Mouse (Mus musculus) megakaryocyte, adult 5-6 weeks (primary cell): ENCODE results near the gene Med4. TPM values are rescaled to one million over a fixed set of nuclear protein-coding genes. Genes with fewer than 3 reads are reported as not detected.
"Not testable (repeated sequence)": the region's sequence is repeated elsewhere in the genome, so short reads cannot be mapped to it uniquely, and the experiment has no call there.

ENCODE experiments used
- ATAC-seq: 2 replicates; pipeline ENCODE4 v1.8.0; 2016; ENCODE audit warnings: mild to moderate bottlenecking, inconsistent platforms; ENCODE audit not compliant: poor library complexity, severe bottlenecking
- total RNA-seq, 2 experiments: library from RNA; stranded (forward) in 1 of 2; stranded (reverse) in 1 of 2; fragments of 153-499, 151-499 nt in 1 of 2; fragments of 221-1000, 200-1000 nt in 1 of 2; gene quantifications; 2 replicates each; pipeline versions ENCODE4 v1.2.3 to v1.2.4; 2015 to 2017

Gene Med4
- total RNA-seq, 2 experiments from 2014 or later = 29.7 to 51.0 TPM

DNA sequence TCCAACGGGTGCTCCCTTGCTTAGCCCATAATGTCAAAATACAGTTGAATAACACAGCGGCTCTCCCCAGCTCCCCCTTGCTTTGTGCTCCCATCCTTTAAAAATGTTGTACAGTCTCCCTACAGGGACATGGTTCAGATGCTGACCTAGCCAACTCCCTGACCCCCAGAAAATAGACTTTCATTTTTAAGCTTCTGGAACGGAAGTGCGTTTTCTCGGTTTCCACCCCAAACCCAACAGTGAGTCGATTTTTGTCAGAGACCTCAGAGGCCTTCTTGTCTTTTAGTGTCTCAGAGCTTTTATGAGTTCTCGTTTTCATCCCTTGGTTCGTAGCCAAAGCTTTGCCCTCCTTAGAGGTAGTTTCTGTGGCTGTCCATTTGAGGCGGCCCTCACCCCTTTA lies 8.5 kb upstream of the Med4 start:
- ATAC-seq = no peak

DNA sequence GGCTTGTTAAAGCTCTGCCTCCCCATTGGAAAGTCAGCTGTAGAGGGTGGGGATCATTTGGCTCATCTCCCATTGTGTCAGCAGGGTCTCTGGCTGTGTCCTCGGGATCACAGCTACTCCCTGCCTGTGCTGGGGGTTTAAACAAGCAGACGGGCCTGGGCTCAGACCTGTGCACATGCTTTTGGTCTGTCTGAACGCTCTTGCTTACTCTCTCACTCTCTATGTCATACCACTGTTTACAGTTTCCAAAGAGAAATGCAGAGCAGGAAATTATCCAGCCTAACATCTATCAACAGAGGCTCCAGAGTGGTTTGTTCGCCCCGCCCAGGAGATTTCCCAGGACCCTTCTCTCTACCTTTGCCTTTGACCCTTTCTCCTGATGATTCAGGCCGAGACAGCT lies 8.1 kb upstream of the Med4 start:
- ATAC-seq = no peak

DNA sequence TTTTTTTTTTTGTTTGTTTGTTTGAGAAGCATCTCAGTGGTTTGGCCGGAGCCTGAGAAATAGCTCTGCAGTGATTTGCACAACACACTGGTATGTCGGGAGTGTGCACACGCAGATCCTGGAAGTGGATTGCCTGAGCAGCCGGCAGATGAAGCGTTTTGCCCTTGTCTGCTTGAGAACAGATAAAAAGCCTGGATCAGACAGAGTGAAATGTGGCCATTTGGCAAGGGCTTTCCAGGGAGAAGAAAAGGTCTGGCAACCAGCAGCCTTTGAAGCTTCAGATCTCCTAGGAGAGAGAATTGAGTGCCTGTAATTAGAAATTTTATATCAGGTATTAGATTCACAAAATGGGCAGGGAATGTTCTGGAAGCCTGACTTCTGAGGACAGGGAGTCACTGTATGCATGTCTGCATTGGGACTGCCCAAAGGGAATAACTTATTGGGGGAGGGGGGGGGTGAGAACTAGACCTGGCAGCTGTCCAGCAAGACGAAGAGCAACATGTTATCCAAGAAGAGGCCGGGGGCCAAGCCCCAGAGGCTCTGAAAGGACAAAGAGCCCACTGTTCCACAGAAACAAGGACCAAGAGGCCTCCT lies 7.1 kb upstream of the Med4 start:
- ATAC-seq = no peak

DNA sequence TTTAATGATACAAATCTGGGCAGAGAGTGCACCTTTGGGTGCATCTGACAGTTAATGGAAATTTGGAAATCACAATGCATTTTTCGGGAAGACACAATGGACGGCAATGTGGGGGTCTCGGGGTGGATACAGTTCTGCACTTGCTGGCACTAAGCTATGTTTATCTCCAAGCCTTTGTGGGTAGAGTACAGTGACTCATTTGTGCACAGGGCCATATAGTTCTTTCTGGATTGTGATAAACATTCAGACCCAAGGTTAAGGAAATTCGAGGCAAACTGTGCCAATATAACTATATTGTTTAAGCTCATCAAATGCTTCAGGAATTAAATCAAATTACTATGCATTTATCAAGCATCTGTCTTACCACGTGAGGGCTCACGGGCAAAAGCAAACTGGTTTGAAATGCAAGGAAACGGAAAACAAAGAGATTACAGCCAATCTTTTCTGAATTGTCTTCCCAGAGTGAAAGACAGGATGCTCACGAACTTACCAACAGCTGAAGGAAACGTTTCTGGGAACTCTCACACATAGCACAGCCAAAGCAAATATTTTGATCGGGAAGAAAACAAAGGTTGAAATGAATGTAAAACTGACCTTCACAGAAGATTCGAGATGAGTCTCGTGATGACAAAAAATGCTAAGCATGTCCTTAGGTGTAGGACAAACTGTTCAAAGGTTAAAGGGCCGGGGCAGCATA lies 6.4 kb upstream of the Med4 start:
- no peak for ATAC-seq

DNA sequence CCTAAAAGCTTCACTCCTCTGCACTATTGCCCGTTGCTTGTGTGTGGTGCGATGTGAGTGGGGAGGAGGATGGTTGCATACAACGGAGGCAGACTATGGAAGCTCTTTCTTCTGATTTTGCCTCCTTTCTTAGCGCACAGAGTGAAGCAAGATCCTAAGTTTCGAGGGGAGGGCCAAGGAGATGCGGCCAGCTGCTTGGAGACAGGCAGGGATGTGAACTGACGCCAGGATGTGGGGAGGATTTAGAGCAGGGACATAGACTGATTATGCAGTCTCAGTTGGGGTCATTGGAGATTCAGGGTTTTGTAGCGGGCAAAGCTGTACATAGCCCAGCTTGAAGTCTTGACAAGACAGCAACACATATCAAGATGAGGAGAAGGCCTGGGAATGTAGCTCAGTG lies 3.5 kb upstream of the Med4 start:
- no peak for ATAC-seq

DNA sequence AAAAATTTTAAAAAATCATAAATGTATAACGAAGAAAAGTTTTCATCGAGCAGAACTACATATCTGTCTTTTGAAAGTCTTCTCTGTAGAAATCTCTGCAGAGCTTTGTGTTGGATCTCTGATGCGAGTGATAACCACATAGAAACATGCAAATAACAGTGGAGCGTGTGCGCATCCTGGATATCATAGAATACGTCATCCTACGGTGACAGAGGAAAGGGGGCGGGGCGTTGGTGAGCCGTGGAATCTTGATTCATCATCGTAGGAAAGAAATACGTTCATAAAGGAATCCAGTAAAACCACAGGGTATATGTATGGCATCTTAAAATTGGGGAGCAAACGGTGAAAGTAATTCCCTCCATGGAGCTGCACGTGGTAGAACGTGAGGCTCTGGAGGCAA lies 2.6 kb upstream of the Med4 start:
- ATAC-seq = no peak

DNA sequence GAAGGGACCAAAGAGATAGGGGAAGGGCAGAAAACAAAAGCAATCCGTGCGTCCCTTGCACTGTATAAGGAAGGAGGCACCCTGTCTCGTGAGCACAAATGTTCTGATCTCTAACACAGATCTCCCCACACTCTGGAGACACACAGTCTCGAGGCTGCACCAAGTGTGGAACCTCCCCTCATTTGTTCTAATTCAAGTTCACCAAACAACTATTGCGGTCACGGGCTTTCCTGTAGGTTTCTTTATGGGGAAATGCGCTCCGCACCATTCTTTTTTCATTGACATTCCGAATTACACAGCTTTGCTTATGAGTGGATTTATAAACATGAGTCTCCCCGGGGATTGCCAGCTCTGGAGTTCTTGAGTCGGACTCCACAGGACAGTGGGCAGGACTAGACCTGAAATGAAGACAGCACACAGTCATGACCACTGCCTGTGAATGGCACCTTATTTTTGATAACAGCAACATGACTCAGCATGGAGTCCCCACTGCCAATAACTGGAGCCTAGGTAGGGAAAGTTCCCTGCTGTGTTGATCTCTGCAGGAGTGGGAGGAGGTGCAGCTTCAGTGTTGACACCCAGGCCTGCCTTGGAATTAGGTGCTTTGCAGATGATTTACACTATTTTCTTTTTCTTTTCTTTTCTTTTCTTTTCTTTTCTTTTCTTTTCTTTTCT lies 2.0 kb upstream of the Med4 start:
- no peak for ATAC-seq

DNA sequence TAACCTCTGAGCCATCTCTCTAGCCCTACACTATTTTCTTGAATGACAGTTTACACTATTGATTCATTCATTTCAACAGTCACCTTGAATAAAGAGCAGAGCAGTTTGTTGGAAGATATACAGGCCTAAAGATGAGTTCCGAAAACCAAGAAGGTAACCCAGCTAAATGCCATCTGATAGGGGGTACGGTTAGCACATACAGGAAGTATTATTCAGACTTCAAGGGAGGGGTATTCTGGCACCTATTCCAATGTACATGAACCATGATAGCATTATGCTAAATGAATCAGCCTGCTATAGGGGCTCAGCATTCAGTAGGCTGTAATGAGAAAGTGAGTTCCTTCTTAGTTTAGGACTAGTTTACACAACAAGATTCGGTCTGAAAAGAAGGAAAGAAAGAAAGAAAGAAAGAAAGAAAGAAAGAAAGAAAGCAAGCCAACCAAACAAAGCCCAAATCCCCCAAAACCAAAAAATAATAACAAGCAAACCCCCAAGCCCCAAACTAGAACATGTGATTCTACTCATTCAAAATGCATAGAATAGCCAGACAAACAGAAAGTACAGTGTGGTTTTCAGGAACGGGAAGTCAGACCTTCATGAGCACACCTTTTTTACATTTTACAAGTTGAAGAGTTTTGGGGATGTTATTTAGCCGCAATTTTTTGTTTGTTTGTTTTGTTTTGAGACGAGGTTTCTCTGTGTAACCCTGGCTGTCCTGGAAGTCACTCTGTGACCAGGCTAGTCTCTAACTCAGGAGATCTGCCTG lies 1.0 kb upstream of the Med4 start:
- ATAC-seq = no peak

DNA sequence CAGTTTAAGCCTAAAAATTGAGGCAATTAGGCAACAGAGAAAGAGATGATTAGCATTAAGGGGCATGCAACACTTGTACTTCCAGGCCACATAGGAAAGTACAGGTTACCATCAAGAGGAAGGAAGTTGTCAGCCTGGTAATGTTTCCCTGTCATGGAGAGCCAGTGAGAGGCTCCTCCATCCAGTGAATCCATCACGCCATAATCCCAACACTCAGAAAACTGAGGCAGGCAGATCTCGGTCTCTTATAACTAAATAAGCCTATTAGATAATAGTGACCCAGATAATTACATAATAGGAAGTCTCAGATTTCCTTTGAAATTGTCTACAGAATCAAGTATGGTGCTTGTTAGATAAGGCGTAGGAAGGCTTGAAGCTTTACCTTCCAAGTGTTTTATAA lies 14.3 kb downstream of the Med4 start:
- no peak for ATAC-seq

DNA sequence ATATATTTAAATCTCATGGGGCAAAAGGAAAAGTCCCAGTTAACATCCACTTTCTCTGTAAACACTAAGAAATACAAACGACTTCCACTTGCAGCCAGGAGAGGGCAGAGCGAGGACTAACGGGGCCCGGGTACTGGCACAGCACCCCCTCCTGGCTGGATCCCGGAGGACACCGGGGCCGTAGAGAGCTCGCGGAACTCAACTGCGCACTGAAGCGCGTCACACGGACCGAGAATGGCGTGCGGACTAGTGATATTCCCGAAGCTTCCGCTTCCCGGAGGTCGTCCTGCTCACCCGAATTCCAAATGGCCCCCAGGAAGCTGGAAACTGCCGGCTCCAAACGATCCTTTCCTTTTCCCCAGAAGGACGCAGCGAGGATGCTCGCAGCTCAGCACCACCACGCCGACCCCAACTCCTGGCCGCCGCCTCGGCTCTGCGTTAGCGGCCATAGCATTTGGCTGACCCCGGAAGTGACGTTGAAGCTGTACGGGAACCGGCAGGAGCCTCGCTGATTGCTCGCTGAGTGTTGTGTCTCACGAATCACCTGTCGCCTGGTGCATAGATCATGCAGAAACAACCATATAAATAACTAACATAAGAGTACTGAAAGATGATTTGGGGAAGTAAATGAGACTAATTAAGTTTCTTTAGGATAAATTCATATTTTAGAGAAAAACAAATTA lies 15.1 kb downstream of the Med4 start, which contains the start of gene Sucla2:
Gene Sucla2 (plus strand): TSS at position 554 of the 683 bp plus-strand sequence.
- peak; percentile 99 for ATAC-seq

DNA sequence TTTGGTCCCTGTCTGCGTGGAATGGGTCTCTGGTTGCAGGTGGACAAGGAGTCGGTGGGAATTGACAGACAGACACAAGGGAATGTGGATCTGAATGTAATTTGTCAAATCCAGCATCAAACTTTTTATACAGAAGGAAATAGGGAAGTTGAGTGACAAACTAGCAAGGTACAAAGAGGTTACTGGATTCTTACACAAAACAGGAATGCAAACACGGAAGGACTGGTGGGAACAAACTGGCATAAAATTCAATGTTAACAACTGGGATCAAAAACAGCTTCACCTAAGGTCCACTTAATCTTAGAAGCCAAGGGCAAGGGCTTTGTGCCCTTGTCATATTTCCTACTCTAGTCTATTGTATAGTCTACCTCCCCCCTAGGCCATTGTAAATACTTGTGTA lies 18.8 kb downstream of the Med4 start:
- ATAC-seq = not testable (repeated sequence)

DNA sequence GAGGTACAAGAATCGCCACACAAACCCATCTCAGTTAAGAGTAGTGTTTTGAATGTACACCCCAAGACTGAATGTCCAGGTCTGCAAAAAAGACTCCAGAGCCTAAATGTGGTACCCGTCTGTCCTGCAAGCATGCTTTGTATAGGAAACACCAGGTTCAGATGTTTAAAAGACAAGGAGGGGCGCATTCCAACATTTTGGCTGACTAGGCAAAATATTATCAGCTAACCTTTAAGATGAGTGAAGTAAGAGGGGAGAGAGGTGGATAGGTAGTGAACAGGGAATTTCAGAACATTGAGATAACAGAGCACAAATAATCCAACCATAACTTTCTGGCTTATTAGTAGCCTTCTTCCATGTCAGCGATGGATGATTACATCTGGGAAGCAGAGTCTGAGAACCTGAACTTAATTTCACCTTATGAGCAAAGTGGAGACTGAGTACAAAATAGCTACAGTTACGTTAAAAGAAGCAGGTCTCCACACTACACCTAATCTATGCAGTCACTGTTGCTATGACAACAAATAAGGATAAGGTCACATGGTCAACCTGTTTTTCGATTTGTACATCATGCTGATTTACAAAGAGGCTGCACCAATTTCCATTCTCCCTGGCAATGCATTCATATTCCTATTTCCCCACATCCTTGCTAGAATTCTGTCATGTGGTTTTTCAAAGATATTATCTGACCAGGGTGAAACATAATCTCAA lies 24.1 kb downstream of the Med4 start:
- no peak for ATAC-seq

DNA sequence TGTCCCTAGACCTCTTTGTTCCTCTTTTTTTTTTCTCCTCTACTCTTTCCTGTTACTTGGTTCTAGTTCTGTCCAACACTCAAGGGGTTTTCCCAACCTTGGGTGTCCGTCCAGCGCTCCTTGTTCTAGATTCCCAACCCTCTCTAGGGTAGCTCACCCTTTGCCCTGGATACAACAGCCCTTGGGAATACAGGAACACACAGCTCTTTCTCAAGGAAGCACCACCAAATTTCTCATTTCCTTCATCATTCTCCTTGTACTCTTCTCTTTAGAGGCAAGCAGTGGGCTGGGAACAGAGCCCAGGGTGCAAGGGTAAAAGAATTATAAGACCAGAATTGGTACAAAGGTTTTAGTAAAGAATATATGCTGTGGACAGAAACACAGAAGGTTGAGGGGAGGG lies 25.8 kb downstream of the Med4 start:
- ATAC-seq = no peak

DNA sequence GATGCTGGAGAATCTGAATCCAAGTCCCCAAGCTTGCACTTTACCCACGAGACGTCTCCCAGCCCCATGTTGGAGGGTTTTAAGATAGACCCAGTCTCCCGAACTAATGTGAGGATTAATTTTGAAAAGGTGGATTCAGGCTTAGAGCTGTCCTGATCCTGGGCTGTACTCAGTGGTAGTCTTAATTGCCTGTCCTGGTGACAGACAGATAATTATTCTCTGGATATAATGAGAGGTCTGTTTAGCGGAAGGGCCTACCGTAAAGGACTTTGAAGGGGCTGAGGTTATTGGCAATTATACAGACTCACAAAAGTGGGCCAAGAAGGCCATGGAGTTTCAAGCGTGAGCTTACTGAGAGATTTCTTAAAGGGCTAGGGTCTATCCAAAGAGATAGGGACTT lies 34.0 kb downstream of the Med4 start:
- no peak for ATAC-seq

DNA sequence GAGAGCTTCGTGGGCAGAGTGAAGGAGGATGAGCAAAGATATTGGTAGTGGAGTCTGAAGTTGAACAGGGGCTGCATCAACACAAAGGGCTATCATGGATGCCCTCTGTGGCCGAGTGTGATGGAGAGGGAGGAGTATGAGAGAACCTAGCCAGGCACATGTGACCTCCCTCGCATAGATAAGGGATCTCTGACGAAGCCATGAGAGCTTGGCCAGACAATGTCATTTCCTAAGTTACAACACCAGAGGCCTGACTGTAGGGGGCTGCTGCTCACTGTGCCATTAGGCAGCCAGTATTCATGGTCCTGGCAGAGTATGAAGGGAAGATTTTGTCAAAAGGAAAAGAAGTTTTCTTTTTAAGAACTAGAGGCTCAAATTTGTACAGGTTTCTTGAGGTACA lies 37.2 kb downstream of the Med4 start:
- ATAC-seq = 0 out of 2 replicates have a peak, but pooled peaks have one; percentile 35

DNA sequence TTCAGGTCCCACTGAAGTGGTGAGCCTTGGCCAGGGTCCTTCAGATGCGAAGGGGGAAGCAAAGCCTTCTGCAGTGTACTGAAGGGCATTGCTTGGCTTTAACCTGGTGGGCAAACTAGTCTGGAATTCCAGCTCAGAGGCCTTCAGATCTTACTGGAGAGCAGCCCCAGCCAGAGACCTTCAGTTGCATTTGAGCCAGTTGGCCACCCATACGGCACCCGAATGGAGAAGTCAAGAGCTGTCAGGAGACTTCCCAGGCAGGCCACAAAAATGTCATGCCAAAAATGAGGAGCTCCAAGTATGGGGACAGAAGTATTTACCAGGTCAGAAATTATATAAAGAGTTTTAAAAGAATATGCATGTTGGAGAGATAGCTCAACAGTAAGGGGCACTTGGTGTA lies 38.2 kb downstream of the Med4 start, which contains the start of gene Nudt15:
Gene Nudt15 (minus strand): TSS at position 192 of the 400 bp plus-strand sequence.
- ATAC-seq = no peak

DNA sequence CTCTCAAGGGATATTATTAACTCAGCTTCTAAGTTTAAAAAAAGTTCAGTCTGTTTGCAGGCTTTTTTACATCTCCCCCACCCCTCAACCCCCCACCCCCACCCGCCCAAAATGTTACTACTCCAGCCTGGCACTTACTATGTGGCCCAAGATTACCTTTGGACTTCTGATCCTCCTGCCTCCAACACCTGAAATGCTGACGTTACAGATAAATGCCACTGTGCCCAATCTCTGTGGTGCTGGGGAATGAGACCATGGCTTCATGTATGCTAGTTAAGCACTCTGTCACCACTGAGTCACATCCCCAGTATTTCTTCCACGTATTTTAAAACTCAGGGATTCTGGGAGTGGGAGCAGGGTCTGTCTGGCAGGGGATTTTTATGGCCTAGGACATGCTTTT lies 40.5 kb downstream of the Med4 start:
- ATAC-seq = no peak

DNA sequence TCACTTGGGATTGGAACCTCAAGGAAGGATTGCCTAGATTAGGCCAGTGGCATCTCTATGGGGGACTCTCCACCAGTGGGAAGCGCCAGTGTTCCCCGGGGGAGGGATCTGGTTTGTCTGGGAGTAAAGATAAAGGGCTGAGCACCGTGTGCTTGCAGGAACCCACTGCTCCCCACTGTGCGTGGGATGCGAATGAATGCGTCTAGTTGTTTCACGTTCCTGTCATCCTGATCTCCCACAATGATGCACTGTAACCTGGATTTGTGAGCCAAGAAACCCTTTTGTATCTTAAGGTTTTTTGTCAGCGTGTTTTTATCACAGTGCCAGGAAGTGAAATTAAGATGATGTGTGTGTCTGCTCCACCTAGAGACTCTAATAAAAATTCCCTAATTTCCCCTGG lies 40.9 kb downstream of the Med4 start:
- no peak for ATAC-seq

DNA sequence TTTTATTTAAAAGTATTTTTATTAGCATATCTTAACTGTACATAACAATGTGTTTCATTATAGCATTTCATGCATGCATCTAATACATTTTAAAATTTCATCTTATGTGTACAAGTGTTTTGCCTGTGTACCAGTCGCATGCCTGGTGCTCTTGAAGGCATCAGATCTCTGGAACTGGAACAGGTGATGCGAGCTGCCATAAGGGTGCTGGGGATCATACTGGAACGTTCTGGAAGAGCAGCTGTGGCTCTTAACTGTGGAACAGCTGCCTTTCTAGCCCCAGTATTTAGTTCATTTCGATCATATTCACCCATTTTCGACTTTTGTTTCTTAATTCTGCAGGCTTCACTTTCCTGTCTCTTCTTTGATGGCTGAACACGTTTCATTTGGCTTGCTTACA lies 41.3 kb downstream of the Med4 start:
- no peak for ATAC-seq
